Mouse (Mus musculus): ENCODE measurements around the gene Gsx2. TPM values are rescaled to one million over a fixed set of nuclear protein-coding genes. Genes with fewer than 3 reads are reported as not detected.

Gsx2 gene
- polyA plus RNA-seq, 1 experiment from 2014 or later: not detected

DNA sequence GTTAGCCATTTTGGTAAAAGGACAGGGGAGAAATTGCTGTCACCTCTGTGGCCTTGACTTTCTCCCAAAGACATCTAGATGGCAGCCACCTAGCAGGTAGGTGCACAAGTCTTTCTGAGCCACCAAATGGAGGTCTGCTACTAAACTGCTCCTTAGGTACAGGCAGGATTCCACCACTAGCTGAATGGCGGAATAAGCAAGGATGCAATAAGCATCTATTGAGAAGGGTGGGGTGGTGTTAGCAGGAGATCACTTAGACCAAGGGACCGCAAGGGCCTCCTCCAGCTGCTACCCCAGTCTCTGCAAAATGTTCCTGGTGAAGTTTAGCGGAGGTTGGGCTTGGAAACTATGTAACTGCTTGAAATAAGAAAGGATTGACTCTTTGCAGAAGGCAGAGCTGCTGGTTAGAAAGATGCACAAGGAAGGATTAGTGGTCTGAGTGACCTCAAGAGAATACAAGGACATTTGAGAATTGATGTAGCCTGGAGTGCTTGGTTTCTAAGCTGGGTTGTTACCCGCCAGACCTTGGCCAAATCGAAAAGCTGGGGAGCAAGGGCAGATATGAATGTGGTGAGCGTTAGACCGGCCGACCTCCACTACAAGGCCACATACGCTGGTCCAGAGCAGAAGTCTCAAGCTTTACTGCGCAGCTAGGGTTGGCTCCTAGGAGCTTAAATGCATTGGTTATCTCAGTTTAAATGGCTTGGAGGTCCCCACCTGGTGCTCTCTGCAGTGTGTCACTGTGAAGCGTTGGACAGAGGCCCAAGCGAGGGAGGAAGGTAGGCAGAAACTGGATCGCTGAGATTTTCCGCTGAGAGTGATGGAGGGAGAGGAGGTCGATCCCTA is 641 bp upstream of the Gsx2 start:
- no peak overlapping the region; the same call in 1 of the 2 replicates for H3K4me3 ChIP-seq (ENCODE audit: low read length)
- no peak for ATAC-seq (ENCODE audit: low FRiP score, low TSS enrichment)
- H3K9ac ChIP-seq (replicated peaks; ENCODE audit: low read length): no peak overlapping the region
- no peak overlapping the region for H3K27ac ChIP-seq (ENCODE audit: low read length)
- H3K9me3 ChIP-seq (ENCODE audit: low read length): no peaks in the 10 kb centered on the region
- H3K27me3 ChIP-seq (ENCODE audit: insufficient read depth, low read length): peaks cover 95% of the 10 kb centered on the region
- no peaks in the 10 kb centered on the region for H3K36me3 ChIP-seq (ENCODE audit: insufficient read depth, low read length)
- 5% methylated on average over 15 of the region's 15 CpGs for WGBS
- H3K4me2 ChIP-seq (replicated peaks; ENCODE audit: low read depth, low read length): no peak overlapping the region
- H3K4me1 ChIP-seq (ENCODE audit: insufficient read depth, low read length): peaks cover 17% of the 10 kb centered on the region

DNA sequence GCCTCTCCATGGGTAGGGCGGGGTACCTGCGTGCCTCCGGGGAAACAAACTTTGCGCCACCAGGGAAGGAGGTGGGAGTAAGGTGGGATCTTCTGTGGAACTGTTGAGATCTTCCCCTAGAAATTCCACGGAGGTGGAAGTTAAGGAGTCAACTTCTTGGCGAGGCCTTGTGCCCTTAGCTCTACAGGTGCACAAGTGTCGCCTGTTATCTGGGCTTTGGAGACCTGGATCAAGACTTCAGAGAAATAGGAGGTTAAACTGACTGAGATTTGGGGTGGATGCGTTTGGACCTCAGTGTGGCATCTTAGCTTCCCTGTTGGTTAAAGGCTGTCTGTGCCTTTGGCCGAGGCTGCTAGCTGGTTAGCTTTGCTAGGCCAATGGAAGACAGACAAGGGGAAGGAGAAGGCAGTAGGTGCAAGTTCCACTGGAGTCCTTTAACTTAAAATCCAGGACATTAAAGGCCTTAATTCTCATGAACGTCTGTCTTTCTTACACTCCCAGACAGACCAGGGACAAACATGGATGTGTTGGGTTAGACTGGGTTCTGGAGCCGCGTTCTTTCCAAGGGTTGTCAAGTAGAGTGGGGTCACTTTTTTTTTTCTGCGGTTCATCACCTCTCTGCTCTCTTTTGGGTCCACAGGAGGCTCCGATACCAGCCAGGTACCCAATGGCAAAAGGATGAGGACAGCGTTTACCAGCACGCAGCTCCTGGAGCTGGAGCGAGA is 1.1 kb downstream of the Gsx2 start:
- Histone ChIP-seq H3K27ac (ENCODE audit: low read length) (no peak overlapping the region), H3K27me3 (ENCODE audit: insufficient read depth, low read length) (peaks cover 98% of the 10 kb centered on the region), H3K4me3 (ENCODE audit: low read length) (peak overlapping the region; percentile 27; the same call in 1 of the 2 replicates), H3K4me1 (ENCODE audit: insufficient read depth, low read length) (peaks cover 9% of the 10 kb centered on the region), H3K9me3 (ENCODE audit: low read length) (no peaks in the 10 kb centered on the region), H3K9ac (replicated peaks; ENCODE audit: low read length) (no peak overlapping the region), H3K36me3 (ENCODE audit: insufficient read depth, low read length) (no peaks in the 10 kb centered on the region), H3K4me2 (replicated peaks; ENCODE audit: low read depth, low read length) (0 out of 2 replicates have a peak overlapping the region, but pooled peaks have one; percentile 28)
- under 1% methylated on average over 17 of the region's 17 CpGs for WGBS
- no peak for ATAC-seq (ENCODE audit: low FRiP score, low TSS enrichment)

DNA sequence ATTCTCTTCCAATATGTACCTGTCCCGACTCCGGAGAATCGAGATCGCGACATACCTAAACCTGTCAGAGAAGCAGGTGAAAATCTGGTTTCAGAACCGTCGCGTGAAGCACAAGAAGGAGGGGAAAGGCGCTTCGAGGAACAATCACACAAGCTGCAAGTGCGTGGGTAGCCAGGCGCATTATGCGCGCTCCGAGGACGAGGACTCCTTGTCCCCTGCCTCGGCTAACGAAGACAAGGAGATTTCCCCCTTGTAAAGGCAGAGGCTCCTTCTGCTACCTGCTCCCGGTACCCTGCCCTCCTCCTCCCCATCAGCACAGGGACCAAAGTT is 1.6 kb downstream of the Gsx2 start:
- 0% methylated on average over 19 of the region's 19 CpGs for WGBS
- no peak for ATAC-seq (ENCODE audit: low FRiP score, low TSS enrichment)
- H3K4me1 ChIP-seq (ENCODE audit: insufficient read depth, low read length): peaks cover 9% of the 10 kb centered on the region

DNA sequence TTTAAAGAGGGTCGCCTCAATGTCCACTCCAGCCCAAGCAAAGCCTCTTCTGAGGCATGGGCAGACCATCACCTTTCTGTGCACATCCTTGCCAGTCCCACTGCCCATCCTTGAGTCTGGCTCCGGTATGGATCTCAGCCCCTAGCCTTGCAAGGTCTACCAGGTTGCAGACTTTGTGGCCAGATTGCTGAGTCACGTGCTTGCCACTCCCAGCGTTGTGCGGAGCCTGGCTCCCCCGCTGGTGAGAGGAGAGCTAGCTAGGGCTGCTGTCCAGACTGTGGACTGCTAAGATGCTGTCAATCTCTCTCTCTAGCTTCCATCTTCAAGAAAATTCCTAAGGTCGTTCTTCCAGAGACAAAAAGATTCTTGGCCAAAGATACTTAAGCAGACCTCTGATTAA is 4.2 kb downstream of the Gsx2 start:
- no peaks in the 10 kb centered on the region for H3K36me3 ChIP-seq (ENCODE audit: insufficient read depth, low read length)
- no peak overlapping the region for H3K4me2 ChIP-seq (replicated peaks; ENCODE audit: low read depth, low read length)
- WGBS: under 1% methylated on average over 7 of the region's 7 CpGs
- H3K27me3 ChIP-seq (ENCODE audit: insufficient read depth, low read length): peaks cover 96% of the 10 kb centered on the region
- no peak overlapping the region for H3K4me3 ChIP-seq (ENCODE audit: low read length)
- no peak overlapping the region for H3K9ac ChIP-seq (replicated peaks; ENCODE audit: low read length)
- H3K27ac ChIP-seq (ENCODE audit: low read length): no peak overlapping the region
- H3K4me1 ChIP-seq (ENCODE audit: insufficient read depth, low read length): peaks cover 9% of the 10 kb centered on the region
- ATAC-seq (ENCODE audit: low FRiP score, low TSS enrichment): no peak
- H3K9me3 ChIP-seq (ENCODE audit: low read length): no peaks in the 10 kb centered on the region

More for the DNA sequence above, 1.6 kb downstream of the Gsx2 start:
- H3K27ac ChIP-seq (ENCODE audit: low read length): no peak overlapping the region
- no peak overlapping the region for H3K9ac ChIP-seq (replicated peaks; ENCODE audit: low read length)
- H3K36me3 ChIP-seq (ENCODE audit: insufficient read depth, low read length): no peaks in the 10 kb centered on the region
- no peak overlapping the region for H3K4me2 ChIP-seq (replicated peaks; ENCODE audit: low read depth, low read length)
- no peak overlapping the region for H3K4me3 ChIP-seq (ENCODE audit: low read length)
- no peaks in the 10 kb centered on the region for H3K9me3 ChIP-seq (ENCODE audit: low read length)
- H3K27me3 ChIP-seq (ENCODE audit: insufficient read depth, low read length): peaks cover 96% of the 10 kb centered on the region

DNA sequence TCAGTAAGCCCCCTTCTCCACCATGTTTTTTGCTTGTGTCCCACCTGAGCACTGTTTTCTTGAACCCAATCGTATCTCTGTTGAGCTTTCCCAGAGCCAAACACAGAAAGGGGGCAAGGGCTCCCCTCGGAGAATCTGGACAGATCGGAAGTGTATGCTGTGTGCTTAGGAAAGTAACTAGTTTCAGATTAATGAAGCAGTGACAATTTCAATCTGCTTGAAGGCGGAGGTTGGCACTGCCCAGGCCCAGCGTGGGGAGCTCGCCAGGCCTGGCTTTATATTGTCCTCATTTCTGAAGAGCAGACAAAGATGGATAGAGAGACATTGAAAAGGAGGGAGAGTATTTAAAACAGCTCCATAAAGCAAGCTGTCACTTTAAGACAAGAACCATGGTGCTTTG is 7.0 kb downstream of the Gsx2 start:
- H3K27me3 ChIP-seq (ENCODE audit: insufficient read depth, low read length): peaks cover 96% of the 10 kb centered on the region
- 5% methylated on average over 6 of the region's 6 CpGs for WGBS
- no peak overlapping the region for H3K9ac ChIP-seq (replicated peaks; ENCODE audit: low read length)
- H3K36me3 ChIP-seq (ENCODE audit: insufficient read depth, low read length): no peaks in the 10 kb centered on the region
- no peaks in the 10 kb centered on the region for H3K9me3 ChIP-seq (ENCODE audit: low read length)
- no peak overlapping the region for H3K4me2 ChIP-seq (replicated peaks; ENCODE audit: low read depth, low read length)
- peaks cover 4% of the 10 kb centered on the region for H3K4me1 ChIP-seq (ENCODE audit: insufficient read depth, low read length)
- H3K27ac ChIP-seq (ENCODE audit: low read length): no peak overlapping the region
- ATAC-seq (ENCODE audit: low FRiP score, low TSS enrichment): no peak
- no peak overlapping the region for H3K4me3 ChIP-seq (ENCODE audit: low read length)

DNA sequence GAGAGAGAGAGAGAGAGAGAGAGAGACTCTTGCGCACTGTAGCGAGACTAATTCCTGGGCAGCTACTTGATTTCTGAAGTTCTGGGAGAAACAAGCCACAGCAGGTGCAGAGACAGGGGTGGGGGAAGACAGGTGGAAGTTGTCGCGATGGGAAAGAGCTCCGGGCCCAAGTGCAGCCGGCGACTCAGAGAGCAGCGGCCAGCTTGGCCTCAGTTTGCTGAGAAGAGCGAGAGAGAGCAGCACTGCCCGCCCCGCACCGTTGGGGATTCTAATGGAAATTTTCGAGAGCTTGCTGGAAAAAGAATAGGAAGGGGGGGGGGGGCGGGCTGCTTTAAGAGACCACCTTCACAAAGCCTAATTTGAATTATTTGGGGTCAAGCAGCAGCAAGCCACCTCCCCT is 7.7 kb downstream of the Gsx2 start:
- H3K4me2 ChIP-seq (replicated peaks; ENCODE audit: low read depth, low read length): no peak overlapping the region
- H3K4me3 ChIP-seq (ENCODE audit: low read length): no peak overlapping the region
- H3K4me1 ChIP-seq (ENCODE audit: insufficient read depth, low read length): peaks cover 4% of the 10 kb centered on the region
- no peak for ATAC-seq (ENCODE audit: low FRiP score, low TSS enrichment)
- peaks cover 96% of the 10 kb centered on the region for H3K27me3 ChIP-seq (ENCODE audit: insufficient read depth, low read length)
- no peak overlapping the region for H3K27ac ChIP-seq (ENCODE audit: low read length)
- WGBS: 0% methylated on average over 13 of the region's 14 CpGs
- no peaks in the 10 kb centered on the region for H3K9me3 ChIP-seq (ENCODE audit: low read length)
- H3K9ac ChIP-seq (replicated peaks; ENCODE audit: low read length): no peak overlapping the region
- no peaks in the 10 kb centered on the region for H3K36me3 ChIP-seq (ENCODE audit: insufficient read depth, low read length)

DNA sequence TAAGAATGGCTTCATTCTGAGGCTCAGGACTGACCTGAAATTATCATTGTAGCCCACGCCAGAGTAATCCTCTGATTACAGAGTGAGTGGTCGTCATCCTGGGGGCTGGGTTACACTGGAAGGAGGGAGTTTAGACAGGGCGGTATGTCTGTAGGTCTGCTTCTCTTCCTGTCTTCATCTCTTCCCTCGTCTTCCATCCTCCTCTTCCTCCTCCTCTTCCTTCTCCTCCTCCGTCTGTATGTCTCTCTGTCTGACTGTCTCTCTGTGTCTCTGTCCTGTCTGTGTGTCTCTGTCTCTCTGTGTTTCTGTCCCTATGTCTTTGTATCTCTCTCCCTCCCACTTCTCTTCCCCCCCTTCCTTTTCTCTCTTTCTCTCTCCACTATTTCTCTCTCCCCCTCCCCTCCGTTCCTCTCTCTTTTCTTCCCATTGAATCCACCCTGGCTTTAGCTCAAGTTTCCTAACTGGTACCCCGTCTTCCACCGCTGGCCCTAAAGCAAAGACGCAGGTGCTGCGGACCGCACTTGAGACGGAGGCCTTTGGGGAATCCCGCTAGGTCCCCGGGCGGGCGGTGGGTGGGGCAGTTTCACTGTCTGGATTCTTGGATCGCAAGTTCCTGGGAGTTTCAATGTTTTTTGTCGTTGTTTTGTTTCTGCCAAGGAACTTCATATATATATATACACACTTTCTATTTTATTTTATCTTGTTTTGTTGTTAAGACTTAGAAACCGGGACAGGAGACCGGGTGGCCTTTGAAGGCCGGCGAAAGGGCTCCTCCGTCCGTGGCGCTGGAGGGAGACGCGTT is 8.4 kb downstream of the Gsx2 start:
- Histone ChIP-seq H3K4me1 (ENCODE audit: insufficient read depth, low read length) (peaks cover 4% of the 10 kb centered on the region), H3K27me3 (ENCODE audit: insufficient read depth, low read length) (peaks cover 94% of the 10 kb centered on the region), H3K36me3 (ENCODE audit: insufficient read depth, low read length) (no peaks in the 10 kb centered on the region), H3K4me3 (ENCODE audit: low read length) (peak overlapping the region; percentile 11; the same call in 1 of the 2 replicates), H3K9me3 (ENCODE audit: low read length) (no peaks in the 10 kb centered on the region), H3K4me2 (replicated peaks; ENCODE audit: low read depth, low read length) (no peak overlapping the region), H3K27ac (ENCODE audit: low read length) (no peak overlapping the region), H3K9ac (replicated peaks; ENCODE audit: low read length) (no peak overlapping the region)
- ATAC-seq (ENCODE audit: low FRiP score, low TSS enrichment): no peak
- 1% methylated on average over 27 of the region's 27 CpGs for WGBS

DNA sequence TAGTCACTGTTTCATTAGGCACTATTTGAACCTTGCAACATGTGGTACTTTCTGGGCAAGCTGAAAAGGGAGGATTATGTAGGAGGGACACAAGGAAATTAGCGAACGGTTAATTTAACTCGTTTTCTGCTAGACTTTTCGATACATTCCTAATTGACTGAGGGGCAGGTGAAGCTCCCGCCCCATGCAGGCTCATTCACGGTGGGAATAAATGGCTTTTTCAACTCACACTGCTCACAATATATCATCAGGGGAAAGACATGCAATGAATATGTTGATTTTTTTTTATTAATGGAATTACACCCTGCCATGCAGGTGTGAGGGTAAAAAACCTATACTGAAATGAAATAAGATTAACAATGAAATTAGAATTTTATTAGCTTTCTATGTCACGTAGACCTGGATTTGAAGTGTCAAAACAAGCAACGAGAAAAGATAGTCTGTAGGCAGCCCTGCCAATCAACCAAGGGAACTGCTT is 9.0 kb downstream of the Gsx2 start:
- Histone ChIP-seq H3K4me2 (replicated peaks; ENCODE audit: low read depth, low read length) (no peak overlapping the region), H3K36me3 (ENCODE audit: insufficient read depth, low read length) (no peaks in the 10 kb centered on the region), H3K4me3 (ENCODE audit: low read length) (peak overlapping the region; percentile 11; the same call in 1 of the 2 replicates), H3K4me1 (ENCODE audit: insufficient read depth, low read length) (peaks cover 4% of the 10 kb centered on the region), H3K9me3 (ENCODE audit: low read length) (no peaks in the 10 kb centered on the region), H3K9ac (replicated peaks; ENCODE audit: low read length) (no peak overlapping the region), H3K27me3 (ENCODE audit: insufficient read depth, low read length) (peaks cover 88% of the 10 kb centered on the region), H3K27ac (ENCODE audit: low read length) (no peak overlapping the region)
- WGBS: 1% methylated on average over 8 of the region's 8 CpGs
- no peak for ATAC-seq (ENCODE audit: low FRiP score, low TSS enrichment)

DNA sequence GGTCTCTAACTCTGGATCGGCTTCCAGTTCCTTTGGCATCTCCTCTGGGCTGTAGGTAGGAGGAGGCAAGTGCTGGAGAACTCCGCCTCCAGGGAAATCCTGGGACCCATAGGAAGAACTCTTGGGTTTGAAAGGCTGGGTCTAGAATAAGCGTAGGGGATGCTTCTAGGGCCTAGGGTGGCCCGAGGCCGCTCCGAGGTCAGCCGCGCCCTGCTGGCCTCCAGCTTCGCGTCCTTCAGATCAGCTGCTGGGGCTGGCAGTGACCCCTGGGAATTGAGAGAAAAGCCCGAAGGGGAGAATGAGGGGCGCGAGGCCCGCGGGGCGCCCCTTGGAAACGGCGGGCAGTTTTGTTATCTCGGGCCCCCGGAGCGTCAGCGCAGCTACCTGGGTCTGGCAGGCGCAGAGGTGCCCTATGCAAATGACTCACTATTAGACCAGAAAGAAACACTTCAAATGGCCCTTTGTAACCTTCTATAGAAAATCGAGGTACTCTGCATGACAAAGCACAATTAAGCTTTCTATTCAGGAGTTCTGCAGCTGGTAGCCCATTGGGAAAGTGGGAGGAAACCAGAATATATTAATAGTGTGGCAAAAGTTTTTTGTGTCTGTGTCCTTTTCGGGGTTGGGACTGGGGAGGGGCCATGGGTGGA is 9.6 kb downstream of the Gsx2 start:
- Histone ChIP-seq H3K27me3 (ENCODE audit: insufficient read depth, low read length) (peaks cover 82% of the 10 kb centered on the region), H3K4me2 (replicated peaks; ENCODE audit: low read depth, low read length) (no peak overlapping the region), H3K9ac (replicated peaks; ENCODE audit: low read length) (no peak overlapping the region), H3K4me3 (ENCODE audit: low read length) (no peak overlapping the region), H3K4me1 (ENCODE audit: insufficient read depth, low read length) (peaks cover 4% of the 10 kb centered on the region), H3K9me3 (ENCODE audit: low read length) (no peaks in the 10 kb centered on the region), H3K36me3 (ENCODE audit: insufficient read depth, low read length) (no peaks in the 10 kb centered on the region), H3K27ac (ENCODE audit: low read length) (no peak overlapping the region)
- 2% methylated on average over 25 of the region's 25 CpGs for WGBS
- no peak for ATAC-seq (ENCODE audit: low FRiP score, low TSS enrichment)
